Mouse (Mus musculus) G1E (cell line): ENCODE data around the gene Pifo.

Experiments used
- CTCF ChIP-seq: IDR thresholded peaks from 2 replicates; pipeline ENCODE4 v1.5.1; 2012; ENCODE audit warnings: low read depth, low read length, inconsistent platforms, mixed read lengths
- GATA1 ChIP-seq: IDR thresholded peaks from 2 replicates; pipeline ENCODE4 v1.6.1; 2012; ENCODE audit warnings: borderline replicate concordance, low read length, inconsistent platforms, mixed read lengths
- POLR2AphosphoS5 ChIP-seq: IDR thresholded peaks from 2 replicates; pipeline ENCODE4 v1.6.1; 2012; ENCODE audit warnings: low read depth, low read length, inconsistent platforms; ENCODE audit not compliant: insufficient replicate concordance

DNA sequence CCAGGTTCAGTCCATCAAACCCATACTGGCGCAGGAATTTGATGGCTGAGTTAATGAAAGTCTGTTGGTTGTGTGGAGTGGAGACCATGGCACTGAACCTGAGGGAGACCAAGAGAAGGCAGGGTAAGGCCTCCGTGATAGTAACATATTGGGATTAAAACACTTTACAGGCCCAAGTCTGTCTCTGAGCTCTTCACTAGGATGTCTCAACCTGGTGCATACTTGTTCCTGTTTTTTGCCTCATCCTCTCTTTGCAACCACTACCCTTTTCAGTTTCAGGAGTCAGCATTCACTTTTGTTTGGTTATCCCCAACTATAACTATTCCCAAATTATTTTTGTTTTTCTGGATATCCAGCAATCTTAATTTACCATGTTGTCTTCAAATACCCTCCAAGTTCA is 9.7 kb upstream of the Pifo start:
- TF ChIP-seq CTCF (no peak), GATA1 (no peak), POLR2AphosphoS5 (no peak)
